Mouse (Mus musculus): Measurements from ENCODE around the gene Zfp276. TPM values are rescaled to one million over a fixed set of nuclear protein-coding genes. Genes with fewer than 3 reads are reported as not detected.
"Not testable (repeated sequence)": the region's sequence is repeated elsewhere in the genome, so short reads cannot be mapped to it uniquely, and the experiment has no call there.

Gene Zfp276
- polyA plus RNA-seq, 1 experiment from 2014 or later, result 30.6 TPM

DNA sequence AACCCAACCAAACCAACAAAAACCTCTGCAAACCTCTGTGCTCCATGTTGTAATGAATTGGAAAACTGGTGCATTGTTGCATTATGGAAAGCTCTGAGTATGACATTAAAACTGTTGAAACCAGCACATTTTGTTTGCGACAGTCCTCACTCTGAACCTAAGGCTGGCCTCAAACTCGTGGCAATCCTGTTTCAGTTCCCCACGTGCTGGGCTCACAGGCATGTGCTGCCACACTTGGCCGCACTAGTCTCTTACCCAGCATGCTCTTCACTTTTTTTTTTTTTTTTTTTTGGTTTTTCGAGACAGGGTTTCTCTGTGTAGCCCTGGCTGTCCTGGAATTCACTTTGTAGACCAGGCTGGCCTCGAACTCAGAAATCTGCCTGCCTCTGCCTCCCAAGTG lies 29.0 kb downstream of the Zfp276 start:
- not testable (repeated sequence) for H3K27me3 ChIP-seq (ENCODE audit: insufficient read depth, poor library complexity, severe bottlenecking); DNase-seq (ENCODE audit: low spot score); H3K9me3 ChIP-seq; H3K4me1 ChIP-seq (replicated peaks); H3K4me3 ChIP-seq; H3K27ac ChIP-seq
- H3K36me3 ChIP-seq, result peaks cover 77% of the 10 kb centered on the region
- WGBS, result 85% methylated on average over 6 of the region's 6 CpGs

DNA sequence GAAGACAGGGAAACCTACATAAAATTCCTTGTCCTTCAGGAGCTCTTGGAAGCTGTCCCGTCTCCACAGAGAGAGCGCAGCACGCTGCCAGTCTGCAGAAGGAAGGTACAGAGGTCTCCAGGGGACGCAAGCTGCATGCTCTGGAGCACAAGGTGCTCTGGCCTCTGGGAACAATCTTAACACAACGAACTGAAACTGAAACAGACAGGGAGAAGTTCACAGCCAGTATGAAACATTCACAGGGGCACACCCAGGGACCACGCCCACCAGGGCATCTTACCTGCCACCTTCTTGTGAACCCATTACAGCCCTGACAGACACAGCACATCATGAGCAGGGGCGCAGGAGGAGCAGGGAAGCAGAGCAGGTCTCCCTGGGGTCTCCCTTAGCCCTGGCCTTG lies 30.0 kb downstream of the Zfp276 start:
- Histone ChIP-seq H3K36me3 (peaks cover 77% of the 10 kb centered on the region), H3K4me1 (replicated peaks) (no peaks in the 10 kb centered on the region), H3K4me3 (no peak overlapping the region), H3K27ac (no peak overlapping the region), H3K27me3 (ENCODE audit: insufficient read depth, poor library complexity, severe bottlenecking) (no peaks in the 10 kb centered on the region), H3K9me3 (no peaks in the 10 kb centered on the region)
- DNase-seq (ENCODE audit: low spot score), result no peak
- 90% methylated on average over 7 of the region's 7 CpGs for WGBS

DNA sequence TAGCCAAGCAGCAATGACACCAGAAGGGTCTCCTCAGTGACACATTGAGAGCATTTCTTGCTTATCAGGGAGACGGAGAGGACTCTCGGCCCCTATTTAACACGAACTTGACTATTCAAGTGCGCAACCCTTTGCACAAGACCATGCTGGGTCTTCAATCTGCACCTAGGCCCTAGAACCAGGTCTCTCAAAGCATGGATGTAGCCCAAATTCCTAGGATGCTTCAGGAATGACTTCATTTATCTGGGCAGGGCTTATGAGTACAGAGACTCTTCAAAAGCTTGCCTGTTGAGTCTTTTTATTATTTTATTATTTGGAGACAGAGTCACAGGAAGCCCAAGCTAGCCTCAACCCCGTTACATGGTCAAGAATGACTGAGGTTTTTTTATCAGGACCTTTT lies 30.5 kb downstream of the Zfp276 start:
- Histone ChIP-seq H3K9me3 (no peaks in the 10 kb centered on the region), H3K4me1 (replicated peaks) (no peaks in the 10 kb centered on the region), H3K27me3 (ENCODE audit: insufficient read depth, poor library complexity, severe bottlenecking) (no peaks in the 10 kb centered on the region), H3K4me3 (no peak overlapping the region), H3K36me3 (peaks cover 78% of the 10 kb centered on the region), H3K27ac (no peak overlapping the region)
- no peak for DNase-seq (ENCODE audit: low spot score)
- 93% methylated on average over 5 of the region's 5 CpGs for WGBS

DNA sequence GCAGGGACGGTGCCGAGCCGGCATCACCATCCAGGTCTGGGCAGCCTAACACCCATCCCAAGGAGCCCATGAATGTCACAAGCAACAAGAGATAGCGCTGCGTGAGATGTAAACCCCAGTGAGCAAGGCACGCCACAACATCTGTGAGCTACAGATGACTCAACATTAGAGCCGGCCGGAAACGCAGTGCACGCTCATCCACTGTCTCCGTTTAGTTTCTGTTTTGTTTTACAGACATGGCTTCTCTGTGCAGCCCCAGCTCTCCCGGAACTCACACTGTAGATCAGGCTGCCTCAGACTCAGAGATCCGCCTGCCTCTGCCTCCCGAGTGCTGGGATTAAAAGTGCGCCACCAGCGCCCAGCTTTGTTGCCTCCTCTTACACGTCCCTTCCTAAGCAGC lies 33.4 kb downstream of the Zfp276 start:
- peaks cover 78% of the 10 kb centered on the region for H3K36me3 ChIP-seq

DNA sequence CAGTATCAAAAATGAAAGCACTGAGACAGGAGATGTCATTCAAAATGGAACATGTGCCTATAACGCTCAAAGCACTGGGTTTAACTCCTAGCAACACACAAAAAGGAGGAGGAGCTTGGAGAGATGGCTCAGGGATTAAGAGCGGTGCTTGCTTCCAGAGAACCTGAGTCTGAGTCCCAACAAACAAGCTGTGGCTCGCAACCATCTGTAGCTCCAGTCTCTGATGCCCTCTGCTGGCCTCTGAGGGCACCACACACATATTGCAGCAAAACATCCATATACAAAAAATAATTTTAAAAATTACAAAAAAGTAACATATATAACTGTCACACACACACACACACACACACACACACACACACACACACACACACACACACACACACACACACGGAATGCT lies 36.2 kb downstream of the Zfp276 start:
- Histone ChIP-seq H3K27me3 (ENCODE audit: insufficient read depth, poor library complexity, severe bottlenecking) (no peaks in the 10 kb centered on the region), H3K4me3 (no peak overlapping the region), H3K4me1 (replicated peaks) (no peaks in the 10 kb centered on the region), H3K27ac (no peak overlapping the region), H3K9me3 (no peaks in the 10 kb centered on the region), H3K36me3 (peaks cover 91% of the 10 kb centered on the region)
- 74% methylated on average over 4 of the region's 4 CpGs for WGBS
- DNase-seq (ENCODE audit: low spot score), result peak; percentile 20

More for the DNA sequence above, 33.4 kb downstream of the Zfp276 start:
- H3K27me3 ChIP-seq (ENCODE audit: insufficient read depth, poor library complexity, severe bottlenecking), result no peaks in the 10 kb centered on the region
- DNase-seq (ENCODE audit: low spot score), result no peak
- H3K27ac ChIP-seq, result no peak overlapping the region
- no peaks in the 10 kb centered on the region for H3K4me1 ChIP-seq (replicated peaks)
- H3K9me3 ChIP-seq, result no peaks in the 10 kb centered on the region
- H3K4me3 ChIP-seq, result no peak overlapping the region
- WGBS, result 94% methylated on average over 17 of the region's 17 CpGs

DNA sequence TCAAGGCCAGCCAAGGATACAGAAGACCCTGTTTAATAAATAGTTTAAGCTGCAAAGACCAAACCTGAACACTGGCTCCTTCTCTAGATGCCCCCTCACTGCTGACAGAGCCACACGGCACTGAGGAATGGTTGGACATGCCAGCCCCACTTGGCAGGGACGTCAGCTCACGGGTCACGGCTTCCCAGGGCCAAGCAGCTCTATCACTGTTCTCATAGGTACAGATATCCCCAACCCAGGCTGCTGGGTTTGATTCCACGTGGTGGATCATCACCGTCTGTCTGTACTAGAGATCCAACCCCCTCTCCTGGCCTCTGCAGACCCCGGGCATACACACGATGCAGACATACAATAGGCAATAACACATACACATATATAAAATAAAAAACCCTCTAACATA lies 36.7 kb downstream of the Zfp276 start:
- H3K36me3 ChIP-seq, result peaks cover 93% of the 10 kb centered on the region
- H3K27ac ChIP-seq, result no peak overlapping the region
- H3K4me1 ChIP-seq (replicated peaks), result no peaks in the 10 kb centered on the region
- H3K9me3 ChIP-seq, result no peaks in the 10 kb centered on the region
- no peak overlapping the region for H3K4me3 ChIP-seq
- no peak for DNase-seq (ENCODE audit: low spot score)
- H3K27me3 ChIP-seq (ENCODE audit: insufficient read depth, poor library complexity, severe bottlenecking), result no peaks in the 10 kb centered on the region
- 94% methylated on average over 8 of the region's 8 CpGs for WGBS

DNA sequence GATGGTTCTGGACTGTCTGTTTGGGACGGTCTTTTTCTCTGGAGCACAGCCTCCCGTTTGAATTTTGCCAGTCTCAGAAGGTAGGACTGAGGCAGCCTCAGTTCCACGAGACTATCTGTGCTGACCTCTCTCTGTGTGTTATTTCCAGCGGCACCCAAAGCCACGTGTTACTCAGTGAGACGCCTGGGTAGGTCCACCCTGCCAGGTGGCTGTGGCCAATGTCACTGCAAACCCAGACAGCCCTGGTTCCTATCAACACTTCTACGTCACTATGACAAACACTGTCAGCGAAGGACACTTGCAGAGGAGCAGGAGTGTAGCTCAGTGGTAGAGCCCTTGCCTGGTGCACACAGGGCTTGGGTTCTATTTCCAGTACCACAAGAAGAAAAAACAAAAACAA lies 37.7 kb downstream of the Zfp276 start:
- Histone ChIP-seq H3K36me3 (peaks cover 93% of the 10 kb centered on the region), H3K4me3 (no peak overlapping the region), H3K27me3 (ENCODE audit: insufficient read depth, poor library complexity, severe bottlenecking) (no peaks in the 10 kb centered on the region), H3K9me3 (no peaks in the 10 kb centered on the region), H3K4me1 (replicated peaks) (no peaks in the 10 kb centered on the region), H3K27ac (no peak overlapping the region)
- DNase-seq (ENCODE audit: low spot score), result no peak
- WGBS, result 93% methylated on average over 8 of the region's 8 CpGs

DNA sequence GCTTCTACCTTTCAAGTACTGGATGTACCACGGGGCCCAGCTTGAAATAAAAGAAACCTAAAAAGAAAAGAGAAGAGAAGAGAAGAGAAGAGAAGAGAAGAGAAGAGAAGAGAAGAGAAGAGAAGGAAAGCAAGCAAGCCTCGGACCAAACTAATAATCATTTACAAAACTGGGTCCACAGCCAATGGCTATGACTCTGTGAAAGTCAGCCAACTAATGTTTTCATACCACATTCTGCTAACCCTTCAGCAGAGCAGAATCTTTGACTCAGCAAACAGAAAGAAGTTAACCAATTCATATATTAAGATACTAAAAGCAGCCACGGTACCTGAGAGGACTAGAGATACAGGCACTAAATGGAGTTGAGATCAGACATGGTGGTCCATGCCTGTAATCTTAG lies 38.3 kb downstream of the Zfp276 start:
- no peaks in the 10 kb centered on the region for H3K9me3 ChIP-seq
- 91% methylated on average over 3 of the region's 3 CpGs for WGBS
- H3K4me1 ChIP-seq (replicated peaks), result no peaks in the 10 kb centered on the region
- no peaks in the 10 kb centered on the region for H3K27me3 ChIP-seq (ENCODE audit: insufficient read depth, poor library complexity, severe bottlenecking)
- H3K4me3 ChIP-seq, result no peak overlapping the region
- DNase-seq (ENCODE audit: low spot score), result no peak
- no peak overlapping the region for H3K27ac ChIP-seq
- peaks cover 93% of the 10 kb centered on the region for H3K36me3 ChIP-seq

DNA sequence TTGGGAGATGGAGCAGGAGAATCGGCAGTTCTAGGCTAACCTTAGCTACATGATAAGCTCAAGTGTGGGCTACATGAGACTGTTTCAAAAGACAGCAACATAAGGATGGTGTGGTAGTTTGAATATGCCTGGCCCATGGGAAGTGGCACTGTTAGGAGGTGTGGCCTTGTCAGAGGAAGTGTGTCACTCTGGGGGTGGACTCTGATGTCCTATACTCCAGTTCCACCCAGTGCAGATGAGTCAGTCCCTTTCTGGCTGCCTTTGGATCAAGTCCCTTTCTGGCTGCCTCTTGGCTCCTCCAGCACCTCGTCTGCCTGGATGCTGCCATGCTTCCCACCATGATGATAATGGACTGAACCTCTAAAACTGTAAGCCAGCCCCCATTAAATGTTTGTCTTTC lies 38.8 kb downstream of the Zfp276 start:
- Histone ChIP-seq H3K36me3 (peaks cover 93% of the 10 kb centered on the region), H3K27ac (no peak overlapping the region), H3K4me1 (replicated peaks) (no peaks in the 10 kb centered on the region), H3K27me3 (ENCODE audit: insufficient read depth, poor library complexity, severe bottlenecking) (no peaks in the 10 kb centered on the region), H3K9me3 (no peaks in the 10 kb centered on the region), H3K4me3 (no peak overlapping the region)
- WGBS, result 88% methylated on average over 2 of the region's 2 CpGs
- no peak for DNase-seq (ENCODE audit: low spot score)

DNA sequence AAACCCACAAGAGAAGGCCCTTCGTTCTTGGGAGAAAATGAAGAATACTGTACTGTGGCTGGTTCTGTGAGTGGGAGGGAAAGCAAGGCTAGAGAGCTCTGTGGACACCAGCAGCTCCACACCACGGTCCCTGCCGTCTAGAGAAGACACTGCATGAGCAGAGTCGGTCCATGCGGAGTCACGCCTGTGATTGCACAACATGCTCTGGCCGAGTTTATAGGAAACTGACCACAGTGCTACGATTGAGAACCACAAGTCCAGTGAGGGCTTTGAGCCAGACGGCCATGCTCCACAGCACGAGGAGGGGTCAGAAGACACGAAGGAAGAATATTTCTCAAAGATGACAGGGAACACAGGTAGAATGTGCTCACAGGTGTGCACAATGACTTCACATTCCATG lies 44.3 kb downstream of the Zfp276 start:
- no peaks in the 10 kb centered on the region for H3K9me3 ChIP-seq
- 93% methylated on average over 11 of the region's 11 CpGs for WGBS
- H3K4me1 ChIP-seq (replicated peaks), result no peaks in the 10 kb centered on the region
- DNase-seq (ENCODE audit: low spot score), result no peak
- H3K27ac ChIP-seq, result no peak overlapping the region
- no peak overlapping the region for H3K4me3 ChIP-seq
- peaks cover 85% of the 10 kb centered on the region for H3K36me3 ChIP-seq
- no peaks in the 10 kb centered on the region for H3K27me3 ChIP-seq (ENCODE audit: insufficient read depth, poor library complexity, severe bottlenecking)

DNA sequence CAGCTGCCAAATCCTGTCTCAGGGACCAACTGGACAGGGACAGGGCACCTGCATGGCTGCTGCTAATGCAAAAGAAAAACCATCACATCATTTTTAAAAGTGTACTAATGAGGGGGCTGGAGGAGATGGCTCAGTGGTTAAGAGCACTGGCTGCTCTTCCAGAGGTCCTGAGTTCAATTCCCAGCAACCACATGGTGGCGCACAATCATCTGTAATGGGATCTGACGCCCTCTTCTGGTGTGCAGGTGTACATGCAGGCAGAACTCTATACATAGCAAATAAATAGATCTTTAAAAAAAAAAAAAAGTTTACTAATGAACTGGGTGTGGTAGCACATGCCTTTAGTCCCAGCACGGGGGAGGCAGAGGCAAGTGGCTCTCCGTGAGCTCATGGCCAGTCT lies 54.7 kb downstream of the Zfp276 start:
- peaks cover 87% of the 10 kb centered on the region for H3K36me3 ChIP-seq
- H3K27me3 ChIP-seq (ENCODE audit: insufficient read depth, poor library complexity, severe bottlenecking), result no peaks in the 10 kb centered on the region
- 74% methylated on average over 4 of the region's 4 CpGs for WGBS
- no peaks in the 10 kb centered on the region for H3K9me3 ChIP-seq
- no peaks in the 10 kb centered on the region for H3K4me1 ChIP-seq (replicated peaks)
- no peak overlapping the region for H3K4me3 ChIP-seq
- no peak overlapping the region for H3K27ac ChIP-seq
- DNase-seq (ENCODE audit: low spot score), result no peak

DNA sequence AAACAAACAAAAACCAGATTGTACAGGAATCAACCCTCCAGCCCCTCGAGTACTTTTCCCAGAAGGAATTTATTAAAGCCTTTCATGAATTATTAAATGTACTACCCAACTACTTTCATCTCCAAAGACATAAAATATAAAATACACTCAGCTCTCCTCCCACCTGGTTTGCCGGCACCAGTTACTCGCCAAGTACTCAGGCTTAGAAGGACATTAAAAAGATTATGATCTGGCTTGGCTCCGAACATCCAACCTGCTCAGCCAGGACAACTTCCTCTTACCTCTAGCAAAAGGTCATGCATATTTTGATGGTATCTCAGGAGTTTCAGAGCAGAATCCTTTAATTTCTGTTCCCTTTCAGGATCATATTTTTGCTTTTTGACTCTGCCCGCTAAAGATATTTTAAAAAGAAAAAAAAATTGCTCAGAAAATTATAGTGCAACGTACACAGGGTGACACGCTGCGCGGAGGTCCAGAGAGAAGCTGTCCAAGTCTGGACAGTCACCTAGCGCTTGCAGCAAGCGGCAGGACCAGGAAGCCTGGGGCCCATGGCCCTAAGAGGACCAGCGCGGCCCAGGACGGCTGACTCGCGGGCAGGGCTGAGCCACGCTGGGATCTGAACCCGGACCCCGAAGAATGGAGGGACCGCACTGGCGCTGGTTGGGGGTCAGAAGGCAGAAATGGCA lies 63.9 kb downstream of the Zfp276 start:
- H3K4me3 ChIP-seq, result peak overlapping the region; percentile 76
- H3K4me1 ChIP-seq (replicated peaks), result peaks cover 21% of the 10 kb centered on the region
- no peaks in the 10 kb centered on the region for H3K9me3 ChIP-seq
- no peaks in the 10 kb centered on the region for H3K27me3 ChIP-seq (ENCODE audit: insufficient read depth, poor library complexity, severe bottlenecking)
- DNase-seq (ENCODE audit: low spot score), result no peak
- 11% methylated on average over 21 of the region's 21 CpGs for WGBS
- H3K36me3 ChIP-seq, result peaks cover 10% of the 10 kb centered on the region
- peak overlapping the region; percentile 89 for H3K27ac ChIP-seq

DNA sequence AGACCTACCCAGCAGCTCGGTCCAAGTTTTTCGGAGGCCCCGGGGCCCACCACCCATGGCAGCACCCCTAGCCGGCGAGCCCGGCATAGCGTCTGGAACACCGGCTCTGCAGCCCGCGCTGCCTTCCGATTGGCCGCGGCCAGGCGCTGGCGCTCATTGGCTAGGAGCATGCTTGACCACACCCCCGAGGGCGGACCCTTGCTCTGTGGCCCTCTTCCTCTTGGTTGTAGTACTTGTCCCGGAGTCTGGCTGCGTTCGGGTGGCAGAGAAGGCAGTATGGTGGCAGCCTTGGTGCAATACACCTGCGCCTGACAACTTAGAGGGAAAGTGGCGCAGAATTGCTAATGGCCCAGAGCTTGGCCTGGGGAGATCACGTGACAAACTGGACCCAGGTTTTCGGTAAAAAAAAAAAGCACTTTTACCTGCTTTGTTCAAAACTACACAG lies 64.5 kb downstream of the Zfp276 start, which contains the start of gene Fanca:
Gene Fanca (minus strand): TSS at position 110 of the 445 bp plus-strand sequence.
- peaks cover 7% of the 10 kb centered on the region for H3K36me3 ChIP-seq
- under 1% methylated on average over 24 of the region's 24 CpGs for WGBS
- H3K9me3 ChIP-seq, result no peaks in the 10 kb centered on the region
- peak within 1 kb of the TSS; percentile 89 for H3K27ac ChIP-seq
- peaks cover 21% of the 10 kb centered on the region for H3K4me1 ChIP-seq (replicated peaks)
- peak; percentile 96 for DNase-seq (ENCODE audit: low spot score)
- H3K4me3 ChIP-seq, result peak within 1 kb of the TSS; percentile 76
- H3K27me3 ChIP-seq (ENCODE audit: insufficient read depth, poor library complexity, severe bottlenecking), result no peaks in the 10 kb centered on the region
